Mouse (Mus musculus) cerebellum, postnatal 14 days (tissue): ENCODE data around the gene Hoxc8.

Source experiments
- DNase-seq, 2 experiments: peaks; one replicate each; pipeline ENCODE4 v3.0.0; 2021; ENCODE audit warnings: mixed read lengths in 2 of 2

Hoxc8 gene

DNA sequence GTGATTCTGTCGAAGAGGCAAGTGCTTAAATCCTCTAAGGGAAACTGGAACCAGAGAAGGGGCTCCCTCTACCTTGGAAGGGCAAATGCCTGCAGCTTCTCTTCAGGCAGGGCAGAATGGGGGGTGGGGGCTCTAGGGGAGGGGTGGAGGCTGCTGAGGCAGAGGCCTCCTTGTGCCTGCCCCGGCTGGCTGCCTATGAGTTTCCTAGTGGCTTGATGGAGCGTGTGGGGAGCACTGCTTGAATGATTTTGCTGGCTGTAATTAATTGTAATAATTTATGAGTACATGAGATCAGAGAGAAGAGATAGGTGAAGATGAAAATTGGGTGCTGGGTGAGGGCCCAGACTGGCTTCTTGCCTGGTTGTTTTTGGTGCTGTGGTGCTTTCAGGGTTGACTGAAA lies 5.5 kb upstream of the Hoxc8 start:
- DNase-seq, result no peak

DNA sequence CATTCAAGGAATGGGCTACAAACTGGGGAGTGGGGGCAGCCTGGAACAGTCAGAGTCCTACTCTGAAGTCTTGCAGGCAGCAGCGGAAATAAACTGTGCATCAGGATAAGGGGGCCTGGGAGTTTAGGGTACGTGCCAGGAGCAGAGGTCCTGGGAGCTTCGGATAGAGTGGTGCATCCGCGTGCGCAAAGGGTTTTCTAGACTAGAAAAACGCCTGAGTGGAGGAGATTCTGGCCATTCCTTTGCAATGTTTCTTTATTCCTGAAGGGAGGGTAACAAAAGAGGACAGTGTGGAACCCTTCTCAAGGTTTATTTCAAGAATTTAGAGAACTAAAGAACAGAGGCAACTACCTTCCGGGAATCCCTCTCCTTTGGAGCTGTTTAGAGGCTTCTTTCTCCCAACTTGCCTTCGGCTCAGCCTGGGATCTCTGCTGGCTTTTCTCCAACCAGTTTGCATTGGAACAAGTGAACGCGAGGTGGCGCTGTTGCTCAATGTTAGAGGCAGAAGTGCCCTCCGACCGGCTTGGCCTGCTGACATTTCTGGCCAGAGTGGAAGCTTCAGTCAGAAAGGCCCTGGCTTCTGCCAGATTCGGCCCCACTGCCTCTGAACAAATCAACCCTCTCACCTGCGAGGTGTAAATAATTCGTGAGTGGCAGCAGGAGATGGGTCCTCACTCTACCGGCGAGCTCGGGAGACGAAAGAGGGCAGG lies 3.1 kb upstream of the Hoxc8 start:
- DNase-seq, result peak; percentile 97 to 99

DNA sequence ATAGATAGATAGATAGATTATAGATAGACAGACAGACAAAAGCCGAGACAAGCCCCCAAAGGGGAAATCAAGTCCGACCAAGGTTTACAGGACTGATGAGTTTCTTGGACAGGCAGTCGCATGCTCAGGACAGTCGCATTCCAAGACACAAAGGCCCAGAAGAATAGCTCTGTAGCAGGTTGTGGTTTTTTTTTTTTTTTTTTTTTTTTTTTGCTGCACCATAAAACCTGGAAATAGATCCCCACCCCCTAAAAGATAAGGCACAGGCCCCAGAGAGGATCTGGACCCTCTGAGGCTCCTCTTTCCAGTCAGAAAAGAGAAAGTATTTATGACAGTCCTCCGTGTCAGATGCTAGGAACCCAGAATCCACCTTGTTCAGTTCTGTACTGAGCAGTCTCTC lies 2.3 kb upstream of the Hoxc8 start:
- DNase-seq, result no peak

DNA sequence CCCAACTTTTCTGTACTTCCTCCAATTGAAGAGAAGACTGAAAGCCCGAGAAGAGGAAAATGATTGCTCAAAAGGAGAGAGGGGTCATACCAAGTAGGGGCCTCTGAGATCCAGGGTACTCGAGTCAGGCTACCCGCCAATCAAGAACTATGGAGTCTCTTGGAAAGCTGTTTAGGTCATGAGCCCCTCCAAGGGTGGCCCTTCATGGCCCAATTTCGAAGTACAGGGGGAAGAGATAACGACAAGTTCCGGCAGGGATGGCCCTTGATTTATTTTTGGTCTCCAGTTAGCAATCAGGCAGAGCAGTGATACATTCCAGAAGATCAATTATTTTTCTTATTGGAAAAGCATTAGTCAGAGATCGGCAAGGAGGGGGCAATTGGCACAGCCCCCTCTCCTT lies 1.4 kb downstream of the Hoxc8 start:
- DNase-seq, result no peak

DNA sequence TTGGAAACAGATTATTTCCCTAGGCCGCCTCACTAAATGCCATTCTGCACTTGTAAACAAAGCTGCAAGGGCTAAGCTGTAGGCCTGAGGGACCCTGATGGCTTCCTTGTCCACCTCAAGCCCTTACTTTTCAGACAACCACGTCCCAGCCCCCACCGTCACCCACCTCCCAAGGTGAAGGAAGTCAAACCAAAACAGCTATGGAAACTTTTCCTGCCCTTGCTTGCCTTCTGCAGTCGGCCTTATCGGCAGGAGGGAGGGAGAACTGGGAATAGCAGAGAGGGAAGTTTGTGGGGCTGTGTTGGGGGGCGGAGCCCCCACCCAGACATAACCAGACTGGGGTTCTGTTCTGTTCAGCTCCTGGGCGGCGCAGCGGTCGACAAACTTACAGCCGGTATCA lies 1.8 kb downstream of the Hoxc8 start:
- DNase-seq, result no peak

DNA sequence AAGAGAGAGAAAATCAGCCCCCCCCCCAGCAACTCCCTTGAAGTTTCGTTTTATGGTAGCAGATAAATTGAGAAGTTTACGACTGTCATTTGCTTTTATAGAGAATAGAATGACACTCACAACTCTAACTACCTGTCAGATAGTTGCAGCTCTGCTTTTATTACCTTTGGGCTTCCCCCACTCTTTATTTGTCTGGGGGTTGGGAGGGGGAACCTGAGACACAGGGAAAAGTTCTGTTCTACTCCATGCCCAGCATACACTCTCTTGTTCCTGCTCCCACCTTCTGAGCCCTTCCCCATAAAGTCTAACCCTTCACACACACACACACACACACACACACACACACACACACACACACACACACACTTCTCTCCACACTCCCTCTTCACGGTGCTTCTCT lies 2.5 kb downstream of the Hoxc8 start:
- no peak for DNase-seq

DNA sequence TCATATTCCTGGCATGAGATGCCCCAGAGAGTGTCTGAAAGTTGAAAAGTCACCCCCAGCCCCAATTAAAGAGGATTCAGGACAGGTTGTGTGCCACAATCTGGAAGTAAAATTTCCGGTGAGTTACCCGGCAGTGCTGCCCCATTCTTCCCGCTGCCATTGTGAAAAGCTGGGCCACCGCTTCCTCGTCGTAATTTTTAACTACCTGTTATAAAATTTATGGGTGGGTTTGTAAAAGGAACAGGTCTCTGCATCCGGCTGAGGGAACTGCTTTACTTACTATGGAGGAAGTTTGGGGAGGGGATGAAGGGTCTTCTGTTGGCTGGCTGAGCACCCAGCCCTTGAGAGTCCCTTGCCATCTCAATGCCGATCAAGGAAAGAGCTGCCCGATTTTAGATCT lies 6.1 kb downstream of the Hoxc8 start:
- no peak for DNase-seq

DNA sequence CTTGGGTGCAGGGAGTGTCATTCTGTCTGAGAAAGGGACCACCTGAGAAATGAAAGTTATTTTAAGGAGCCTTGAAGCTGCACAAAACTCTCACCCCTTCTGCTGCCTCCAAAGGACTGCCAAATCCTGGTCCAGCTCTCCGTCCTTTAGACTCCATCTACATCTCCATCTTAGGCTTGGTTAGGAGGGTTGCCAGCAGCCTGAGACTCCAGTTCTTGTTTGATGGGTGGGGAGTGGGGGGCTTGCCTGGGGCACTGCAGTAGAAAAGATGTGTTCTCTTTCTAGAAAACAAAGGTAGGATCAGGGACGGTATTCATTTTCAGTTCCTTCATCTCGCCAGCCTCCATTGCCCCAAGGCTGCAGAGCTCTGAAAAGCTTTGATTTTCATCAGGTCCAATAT lies 7.0 kb downstream of the Hoxc8 start:
- DNase-seq, result no peak

DNA sequence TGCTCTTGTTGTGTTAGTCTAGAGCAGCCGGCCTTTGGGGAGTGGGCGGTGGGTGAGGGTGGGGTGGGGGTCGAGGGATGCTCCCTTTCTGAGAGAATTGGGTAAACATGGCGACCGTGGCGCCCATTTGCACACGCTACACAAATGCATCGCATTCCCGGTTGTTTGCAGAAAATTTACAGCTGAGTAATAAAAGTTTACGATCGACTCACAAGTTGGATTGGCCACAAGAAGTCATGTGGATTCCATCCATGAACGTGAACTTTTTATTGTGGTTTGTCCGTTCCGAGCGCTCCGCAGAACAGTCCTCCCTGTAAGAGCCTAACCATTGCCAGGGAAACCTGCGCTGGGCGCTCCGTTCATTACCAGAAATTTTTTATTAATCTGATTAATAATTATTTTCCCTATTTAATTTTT lies 7.5 kb downstream of the Hoxc8 start, which contains the start of gene Hoxc6:
TSS of gene Hoxc6 (plus strand) at position 319 of the 417 bp plus-strand sequence.
- DNase-seq, result no peak

DNA sequence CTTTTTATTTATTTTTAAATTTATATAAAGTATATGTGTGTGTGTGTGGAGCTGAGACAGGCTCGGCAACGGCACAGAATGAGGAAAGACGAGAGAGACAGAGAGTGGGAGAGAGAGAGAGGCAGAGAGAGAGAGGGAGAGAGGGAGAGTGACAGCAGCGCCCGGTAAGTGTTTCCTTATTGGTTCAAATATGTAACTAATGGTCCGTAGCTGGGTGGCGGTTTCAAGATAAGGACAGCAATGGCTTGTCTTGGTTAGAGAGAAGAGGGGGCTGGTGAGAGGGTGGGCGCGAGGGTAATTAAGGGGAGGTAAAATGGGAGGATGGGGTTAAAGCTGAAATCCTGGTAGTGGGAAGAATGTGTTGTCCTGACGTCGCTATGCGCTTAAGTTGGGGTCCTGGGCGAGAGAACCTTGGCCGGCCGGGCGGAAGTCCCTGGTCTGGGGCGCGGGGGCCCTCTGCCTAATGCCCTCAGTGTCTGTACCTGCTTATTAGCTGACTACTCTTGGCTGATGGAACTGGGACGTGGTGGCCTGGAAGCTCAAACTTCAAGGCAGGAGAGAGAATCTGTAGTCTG lies 8.3 kb downstream of the Hoxc8 start:
- no peak for DNase-seq

DNA sequence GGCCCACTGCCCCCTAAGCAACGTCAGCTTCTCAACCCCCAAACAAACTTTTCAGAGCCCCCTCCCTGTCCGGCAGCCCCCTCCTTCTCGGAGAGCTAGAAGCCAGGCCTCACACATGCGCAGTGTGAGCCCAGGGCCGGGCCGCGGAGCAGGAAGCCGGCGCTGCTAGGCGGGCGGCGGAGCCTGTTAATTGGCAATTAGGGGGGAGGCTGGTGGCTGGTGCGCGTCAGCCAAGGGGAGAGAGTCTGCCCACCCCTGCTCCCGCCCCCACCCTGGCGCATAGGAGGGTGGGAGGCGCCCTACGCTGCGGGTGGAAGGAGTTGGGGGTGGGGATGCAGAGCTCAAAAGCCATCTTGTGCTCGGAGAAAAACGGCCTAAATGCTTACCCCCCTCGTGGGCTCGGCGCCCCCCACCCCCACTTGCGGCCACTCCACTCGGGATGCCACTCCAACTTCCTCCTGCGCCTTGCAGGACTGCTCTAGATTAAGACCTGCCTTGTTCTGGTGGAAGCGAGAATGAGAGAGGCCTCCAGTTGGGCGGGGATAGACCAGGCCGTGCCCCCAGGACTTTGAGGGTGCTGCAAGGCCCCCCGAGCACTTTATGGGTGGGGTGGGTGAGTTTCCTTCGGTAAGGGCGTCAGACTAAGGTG lies 8.9 kb downstream of the Hoxc8 start:
- DNase-seq, result peak in 1 of 2 experiments; percentile 46

DNA sequence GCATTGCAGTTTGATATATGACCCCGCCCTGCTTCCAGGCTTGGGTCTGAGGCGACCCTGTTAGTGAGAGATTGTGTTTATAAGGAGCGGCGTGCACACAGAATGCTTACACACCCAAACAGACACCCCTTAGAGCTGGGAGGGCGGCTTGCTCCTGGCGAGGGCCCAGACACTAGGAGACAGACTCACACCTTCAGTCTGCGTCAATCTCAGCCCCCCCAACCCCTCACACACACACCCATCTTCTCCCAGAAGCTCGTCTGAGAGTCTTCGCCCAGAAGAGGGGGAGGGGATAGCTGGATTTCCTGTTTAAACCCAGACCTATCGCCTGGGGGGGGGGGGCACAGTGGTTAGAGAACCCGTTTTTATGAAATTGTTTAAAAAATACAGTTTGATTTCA lies 9.5 kb downstream of the Hoxc8 start:
- no peak for DNase-seq

DNA sequence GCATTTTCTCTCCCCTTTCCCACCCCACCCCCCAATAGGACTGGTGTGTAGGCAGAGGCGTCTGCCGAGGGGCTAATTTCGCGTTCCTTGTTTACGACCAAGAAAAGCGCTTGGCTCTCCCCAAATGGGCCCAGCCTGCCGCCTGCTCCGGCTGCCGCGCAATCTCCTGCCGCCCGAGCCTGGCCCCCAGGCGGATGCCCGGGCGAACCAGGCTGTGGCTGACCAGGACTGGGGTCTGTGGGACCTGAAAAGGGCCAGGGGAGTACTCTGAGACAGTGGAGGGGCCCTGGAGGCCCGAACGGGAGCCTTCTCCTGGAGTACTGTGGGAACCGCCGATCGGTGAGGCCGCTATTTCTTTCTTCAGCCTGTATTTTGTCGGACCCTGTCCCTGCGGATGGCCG lies 10.1 kb downstream of the Hoxc8 start:
- DNase-seq, result no peak

DNA sequence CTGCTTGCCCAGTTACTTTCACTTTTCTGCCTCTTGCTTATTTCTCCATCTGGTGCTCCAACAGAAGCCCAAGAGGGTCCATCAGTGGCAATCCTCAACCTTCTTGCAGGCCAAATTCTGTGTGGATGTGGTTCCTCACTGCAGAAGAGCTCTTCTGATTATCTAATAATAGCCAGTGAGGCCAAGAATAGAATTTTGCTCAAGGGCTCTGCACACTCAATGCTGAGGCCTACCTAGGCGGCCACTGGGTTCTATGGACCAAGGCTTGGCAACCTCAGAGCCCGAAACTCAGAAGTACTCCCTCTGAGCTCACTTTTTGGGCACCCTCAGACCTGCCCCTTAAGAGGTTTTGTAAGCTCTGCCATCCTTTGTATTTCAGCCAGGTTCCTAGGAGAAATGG lies 11.0 kb downstream of the Hoxc8 start:
- no peak for DNase-seq

DNA sequence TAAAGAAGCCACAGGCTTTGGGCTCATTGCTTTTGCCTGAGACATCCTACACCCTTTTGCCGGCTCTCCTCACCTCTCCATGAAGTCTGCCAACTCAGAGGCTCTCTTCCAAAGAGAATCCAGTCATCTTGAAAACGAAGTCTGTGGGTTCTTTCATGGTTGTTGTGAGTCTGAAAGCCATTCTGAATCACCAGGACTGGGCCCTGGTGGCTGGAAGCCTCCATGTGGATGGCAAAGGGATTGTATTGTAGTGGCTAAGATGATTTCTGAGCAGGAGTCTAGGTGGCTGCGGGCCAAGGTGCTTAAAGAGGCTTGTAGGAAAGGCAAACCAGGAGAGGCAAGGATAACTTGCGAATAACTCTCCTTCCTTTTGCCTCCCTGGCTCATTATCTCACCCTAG lies 11.7 kb downstream of the Hoxc8 start:
- DNase-seq, result no peak

DNA sequence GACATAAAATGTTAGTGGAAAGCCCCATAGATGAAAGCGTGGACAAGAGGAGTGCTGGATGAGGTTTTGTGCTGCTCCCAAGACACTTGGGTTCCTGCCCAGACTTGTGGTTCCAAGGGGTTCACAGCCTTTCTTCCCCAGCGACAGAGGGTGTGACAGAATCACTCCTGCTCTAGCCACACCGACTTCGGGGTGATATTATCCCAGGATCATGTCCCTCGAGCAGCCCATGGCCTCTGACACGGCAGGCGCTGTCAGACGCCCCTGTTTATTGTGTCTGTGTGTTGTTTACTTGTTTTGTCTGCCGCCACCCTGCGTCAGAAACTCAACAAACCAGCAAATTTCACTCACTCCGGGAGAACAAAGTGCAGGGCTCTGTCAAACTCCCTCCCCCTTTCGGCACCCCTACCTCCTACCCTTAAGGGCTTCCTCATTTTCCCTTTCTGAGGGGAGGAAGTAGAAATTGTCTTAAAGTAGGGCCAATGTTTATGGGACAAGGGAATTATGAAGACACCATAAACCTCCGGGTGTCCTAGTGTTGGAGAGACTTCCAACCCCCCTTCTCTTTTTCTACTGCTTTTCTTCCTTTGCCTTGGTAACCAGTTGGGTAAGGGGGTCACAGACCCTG lies 12.5 kb downstream of the Hoxc8 start:
- DNase-seq, result no peak

DNA sequence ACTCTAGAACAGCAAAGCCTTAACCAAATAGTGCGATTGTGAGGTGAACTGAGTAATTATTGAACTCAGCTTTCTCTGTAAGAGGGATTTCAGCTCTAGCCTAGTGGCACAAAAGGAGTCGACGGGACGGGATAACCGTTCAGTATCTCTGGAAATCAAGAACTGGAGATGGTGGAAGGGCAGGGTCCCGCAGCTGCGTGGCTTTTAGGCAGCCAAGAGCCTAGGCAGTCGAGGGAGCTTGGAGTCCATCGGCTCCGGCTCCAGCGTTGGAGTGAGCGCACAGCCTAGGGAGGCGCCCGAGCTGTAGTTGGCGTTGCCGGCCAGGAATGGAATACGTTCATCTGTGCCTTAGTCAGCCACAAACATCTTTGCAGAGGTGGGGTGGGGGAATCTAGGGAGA lies 14.9 kb downstream of the Hoxc8 start:
- DNase-seq, result no peak

DNA sequence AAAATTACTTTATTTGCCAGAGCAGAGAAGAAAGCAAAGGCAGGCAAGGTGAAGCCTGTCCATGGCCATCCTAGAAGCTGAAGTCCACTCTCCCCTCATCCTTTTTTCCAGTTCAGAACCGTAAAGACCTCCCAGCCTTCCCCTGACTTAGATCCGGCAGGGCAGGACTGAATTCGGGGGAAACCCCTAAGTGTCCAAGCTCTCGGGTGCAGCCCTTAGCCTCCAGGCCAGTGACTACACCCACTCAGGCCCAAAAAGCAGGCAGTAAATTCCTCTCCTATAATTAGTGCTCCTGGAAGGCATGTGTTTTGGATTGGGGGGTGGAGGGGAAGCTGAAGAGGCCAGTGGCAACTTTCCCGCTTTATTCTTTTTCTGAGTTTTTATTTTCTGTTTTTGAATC lies 15.4 kb downstream of the Hoxc8 start:
- no peak for DNase-seq

DNA sequence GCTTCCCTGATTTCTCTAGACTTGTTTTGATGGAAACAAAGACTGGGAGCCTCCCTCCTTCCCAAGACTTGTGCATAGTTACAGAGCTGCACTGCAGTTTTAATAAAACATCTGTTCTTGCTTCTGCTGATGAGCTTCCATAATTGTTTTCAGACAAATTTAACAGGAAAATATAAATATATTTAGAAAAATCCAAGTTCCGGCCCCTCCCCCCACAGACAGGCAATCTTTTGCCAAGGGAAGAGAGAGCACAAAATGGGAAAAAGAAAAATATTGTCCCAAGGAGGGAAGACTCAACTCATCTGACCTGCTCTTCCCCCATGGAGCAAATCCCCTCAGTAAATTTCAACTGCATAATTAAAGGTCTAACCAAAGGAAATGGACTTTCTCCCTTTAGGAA lies 15.9 kb downstream of the Hoxc8 start:
- no peak for DNase-seq

DNA sequence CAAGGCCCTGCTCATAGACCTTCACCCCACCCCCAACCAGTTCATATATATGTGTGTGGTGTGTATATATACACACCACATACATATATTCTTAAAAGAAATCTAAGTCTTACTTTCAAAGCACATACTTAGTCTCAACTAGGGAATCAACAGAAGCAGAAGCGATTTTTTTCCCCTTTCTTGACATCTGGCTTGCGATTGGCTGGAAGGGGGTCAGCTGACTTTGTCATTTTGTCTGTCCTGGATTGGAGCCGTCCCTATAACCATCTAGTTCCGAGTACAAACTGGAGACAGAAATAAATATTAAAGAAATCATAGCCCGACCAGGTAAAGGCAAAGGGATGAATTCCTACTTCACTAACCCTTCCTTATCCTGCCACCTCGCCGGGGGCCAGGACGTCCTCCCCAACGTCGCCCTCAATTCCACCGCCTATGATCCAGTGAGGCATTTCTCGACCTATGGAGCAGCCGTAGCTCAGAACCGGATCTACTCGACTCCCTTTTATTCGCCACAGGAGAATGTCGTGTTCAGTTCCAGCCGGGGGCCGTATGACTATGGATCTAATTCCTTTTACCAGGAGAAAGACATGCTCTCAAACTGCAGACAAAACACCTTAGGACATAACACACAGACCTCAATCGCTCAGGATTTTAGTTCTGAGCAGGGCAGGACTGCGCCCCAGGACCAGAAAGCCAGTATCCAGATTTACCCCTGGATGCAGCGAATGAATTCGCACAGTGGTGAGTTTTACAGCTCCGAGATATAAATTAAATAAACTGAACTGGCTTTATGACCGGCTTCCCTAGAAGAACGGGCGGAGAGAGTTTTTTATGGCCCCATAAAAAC lies 19.1 kb downstream of the Hoxc8 start:
- DNase-seq, result no peak

DNA sequence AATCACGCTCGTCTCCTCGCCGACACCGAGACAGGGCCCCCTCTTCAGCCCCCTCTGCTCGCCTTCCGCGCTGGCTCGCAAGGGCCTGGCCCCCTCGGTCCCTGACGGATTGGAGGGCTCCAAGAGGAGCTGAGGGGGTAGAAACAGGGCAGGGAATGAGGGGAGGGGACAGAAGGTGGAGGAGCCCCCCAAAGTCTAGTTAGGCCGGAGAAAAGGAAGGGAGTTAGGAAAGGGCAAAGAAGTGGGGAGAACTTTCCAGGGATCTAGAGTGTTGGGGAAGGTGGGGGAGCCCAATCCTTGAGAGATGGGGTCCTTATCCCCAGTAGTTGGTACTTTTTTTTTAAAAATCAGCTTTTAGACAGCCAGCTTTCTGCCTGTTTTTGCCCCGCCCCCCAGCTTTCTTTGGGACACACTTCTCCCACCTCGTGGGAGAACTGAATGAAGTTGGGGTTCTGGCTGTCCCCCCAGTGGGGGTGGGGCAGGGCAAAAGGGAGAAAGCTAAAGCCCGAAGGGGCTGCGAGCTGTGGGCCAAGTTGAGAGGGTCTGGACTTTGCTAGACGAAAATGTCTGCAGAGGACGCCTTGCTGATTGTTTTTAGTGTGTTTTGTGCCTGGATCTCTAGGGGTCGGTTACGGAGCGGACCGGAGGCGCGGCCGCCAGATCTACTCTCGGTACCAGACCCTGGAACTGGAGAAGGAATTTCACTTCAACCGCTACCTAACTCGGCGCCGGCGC lies 19.9 kb downstream of the Hoxc8 start:
- no peak for DNase-seq

DNA sequence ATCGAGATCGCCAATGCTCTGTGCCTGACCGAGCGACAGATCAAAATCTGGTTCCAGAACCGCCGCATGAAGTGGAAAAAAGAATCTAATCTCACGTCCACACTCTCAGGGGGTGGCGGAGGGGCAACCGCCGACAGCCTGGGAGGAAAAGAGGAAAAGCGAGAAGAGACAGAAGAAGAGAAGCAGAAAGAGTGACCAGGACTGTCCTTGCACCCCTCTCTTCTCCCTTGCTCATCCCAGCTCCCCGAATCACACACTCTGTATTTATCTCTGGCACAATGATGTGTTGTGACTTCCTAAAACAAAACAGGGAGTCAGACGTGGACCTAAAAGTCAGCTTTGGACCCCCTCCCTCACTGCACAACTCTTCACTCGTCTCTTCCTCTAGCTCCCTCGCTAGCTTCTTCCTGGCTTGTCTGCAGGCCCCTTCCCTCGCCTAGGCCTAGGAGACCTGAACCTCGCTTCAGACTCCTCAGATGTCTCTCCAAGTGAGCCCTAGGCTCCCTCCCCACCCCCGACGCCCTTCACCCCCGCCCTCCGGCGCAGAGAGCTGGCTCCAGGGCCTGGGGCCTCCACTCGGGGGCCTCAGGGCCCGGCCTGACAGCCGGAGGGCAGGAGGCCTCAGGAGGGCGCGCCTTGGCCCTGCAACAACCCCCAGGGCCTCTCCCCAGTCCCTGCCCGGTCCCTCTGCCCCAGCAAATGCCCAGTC lies 20.6 kb downstream of the Hoxc8 start:
- DNase-seq, result no peak
